Mouse (Mus musculus): ENCODE data around the gene Ppp1r9a.

DNA sequence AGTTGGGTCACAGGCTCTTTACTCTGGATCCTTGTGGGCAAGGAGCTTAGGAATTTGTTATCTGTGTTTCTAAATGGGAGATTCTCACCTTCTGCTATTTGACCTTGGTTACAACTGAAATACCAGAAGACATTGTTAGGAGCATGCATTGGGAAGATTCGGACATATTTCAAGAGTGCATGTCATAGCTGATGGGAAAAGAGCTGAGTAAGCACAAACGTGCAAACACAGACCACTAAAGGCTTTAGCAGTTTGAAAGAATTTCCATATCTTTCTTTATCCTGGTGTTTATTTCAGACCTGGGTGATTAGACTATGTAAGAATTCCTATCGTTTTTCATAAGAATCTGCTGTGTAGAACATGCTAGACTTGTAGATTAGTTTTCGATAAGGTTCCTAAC lies 59.5 kb downstream of the Ppp1r9a start:
- no peak for TF ChIP-seq POLR2A (IDR thresholded peaks at IDR 0.05; ENCODE audit: insufficient read length, low read depth)
- no peak for TF ChIP-seq MAX (IDR thresholded peaks at IDR 0.05; ENCODE audit: low read depth)
- TF ChIP-seq TCF12 (IDR thresholded peaks at IDR 0.05; ENCODE audit: insufficient read depth, poor library complexity, severe bottlenecking), result no peak

Measured in myocyte (in vitro differentiated cells).